Mouse (Mus musculus) embryonic facial prominence, embryonic 11.5 days (tissue): Measurements from ENCODE around the gene Dusp23. TPM values are rescaled to one million over a fixed set of nuclear protein-coding genes. Genes with fewer than 3 reads are reported as not detected.

ENCODE experiments used
- ATAC-seq: fragments of 200-750 bp; cut with Nextera tagmentation; replicated peaks from 2 replicates; pipeline ENCODE4 v1.8.0; 2017; ENCODE audit warnings: low read depth; ENCODE audit not compliant: insufficient number of reproducible peaks, low FRiP score, low TSS enrichment
- DNase-seq: peaks from one replicate; pipeline ENCODE4 v3.0.0-alpha.2; 2015; ENCODE audit warnings: low spot score
- H3K27ac ChIP-seq: fragments of 300-500 bp; sonication (generic); replicated peaks from 2 replicates; pipeline ENCODE4 v1.5.1; 2014; ENCODE audit warnings: mild to moderate bottlenecking, low read depth, low read length, control low read depth
- H3K27me3 ChIP-seq: fragments of 300-500 bp; sonication (generic); 2 replicates; pipeline ENCODE4 v1.6.1; 2014; ENCODE audit warnings: mild to moderate bottlenecking, low read length, moderate library complexity, mixed read lengths; ENCODE audit not compliant: control insufficient read depth, insufficient read depth
- H3K36me3 ChIP-seq: fragments of 300-500 bp; sonication (generic); replicated peaks from 2 replicates; pipeline ENCODE4 v1.6.1; 2014; ENCODE audit warnings: low read depth, mild to moderate bottlenecking, low read length, moderate library complexity, mixed read lengths; ENCODE audit not compliant: control insufficient read depth, insufficient read depth
- H3K4me1 ChIP-seq: fragments of 300-500 bp; sonication (generic); 2 replicates; pipeline ENCODE4 v1.6.1; 2014; ENCODE audit warnings: low read length, mixed read lengths; ENCODE audit not compliant: control insufficient read depth, insufficient read depth
- H3K4me2 ChIP-seq: fragments of 300-500 bp; sonication (generic); 2 replicates; pipeline ENCODE4 v1.6.1; 2014; ENCODE audit warnings: low read depth, mild to moderate bottlenecking, control low read depth, low read length, moderate library complexity
- H3K4me3 ChIP-seq: fragments of 300-500 bp; sonication (generic); 2 replicates; pipeline ENCODE4 v1.5.1; 2014; ENCODE audit warnings: low read depth, low read length, control low read depth
- H3K9ac ChIP-seq: fragments of 300-500 bp; sonication (generic); replicated peaks from 2 replicates; pipeline ENCODE4 v1.6.1; 2014; ENCODE audit warnings: mild to moderate bottlenecking, control low read depth, low read length
- H3K9me3 ChIP-seq: fragments of 300-500 bp; sonication (generic); replicated peaks from 2 replicates; pipeline ENCODE4 v1.6.1; 2016; ENCODE audit warnings: mild to moderate bottlenecking, low read length, inconsistent platforms, mixed read lengths; ENCODE audit not compliant: control insufficient read depth
- WGBS: fragments of 180-500 bp; shearing (Covaris S2); extraction: QIAGEN DNeasy Blood & Tissue Kit; methylation state at CpG from one replicate; pipeline ENCODE4 v1.1.7; 2014; 5-methylcytosine and 5-hydroxymethylcytosine counted together
- polyA plus RNA-seq: library from polyadenylated mRNA; unstranded; fragments of >200 nt; fragmentation: Nextera tagmentation; extraction: Ambion mirVana; gene quantifications from 2 replicates; pipeline ENCODE4 v1.2.1, GENCODE M21; 2014

The Dusp23 gene
- polyA plus RNA-seq, 1 experiment from 2014 or later, result 9.7 TPM

DNA sequence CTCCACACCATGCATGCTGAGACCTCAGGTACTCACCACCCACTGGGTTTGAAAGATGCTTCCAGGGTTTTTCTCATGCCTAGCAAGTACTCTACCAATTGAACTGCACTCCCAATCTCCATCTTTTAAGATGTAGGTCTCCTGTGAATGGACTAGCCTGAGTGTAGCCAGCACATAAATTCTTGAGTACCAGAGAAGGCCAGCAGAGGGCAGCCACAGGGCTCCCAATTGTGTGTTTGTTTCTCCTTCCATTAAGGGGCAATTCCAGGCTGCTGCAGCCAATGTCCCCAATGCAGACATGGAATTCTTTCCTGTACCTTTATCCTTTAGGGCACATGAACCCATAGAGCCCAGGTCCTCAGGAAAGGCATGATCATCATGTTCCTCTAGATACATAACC, 38.3 kb downstream of the Dusp23 start:
- H3K9ac ChIP-seq, result no peak overlapping the region
- H3K4me3 ChIP-seq, result no peak overlapping the region
- H3K36me3 ChIP-seq, result no peaks in the 10 kb centered on the region
- peak; percentile 75 for DNase-seq
- no peaks in the 10 kb centered on the region for H3K4me1 ChIP-seq
- ATAC-seq, result no peak
- H3K9me3 ChIP-seq, result no peaks in the 10 kb centered on the region
- H3K27ac ChIP-seq, result no peak overlapping the region
- no peaks in the 10 kb centered on the region for H3K27me3 ChIP-seq
- no peak overlapping the region for H3K4me2 ChIP-seq

- Histone ChIP-seq H3K27ac (no peak overlapping the region), H3K36me3 (no peaks in the 10 kb centered on the region), H3K4me3 (no peak overlapping the region), H3K4me1 (no peaks in the 10 kb centered on the region), H3K4me2 (no peak overlapping the region), H3K27me3 (no peaks in the 10 kb centered on the region), H3K9me3 (no peaks in the 10 kb centered on the region), H3K9ac (no peak overlapping the region)
- DNase-seq (no peak), ATAC-seq (no peak)
- WGBS, result 90% methylated on average over 2 of the region's 2 CpGs
These were observed 38.8 kb downstream of the Dusp23 start for GRCm38 (mm10) chr1:172593956-172594355.

DNA sequence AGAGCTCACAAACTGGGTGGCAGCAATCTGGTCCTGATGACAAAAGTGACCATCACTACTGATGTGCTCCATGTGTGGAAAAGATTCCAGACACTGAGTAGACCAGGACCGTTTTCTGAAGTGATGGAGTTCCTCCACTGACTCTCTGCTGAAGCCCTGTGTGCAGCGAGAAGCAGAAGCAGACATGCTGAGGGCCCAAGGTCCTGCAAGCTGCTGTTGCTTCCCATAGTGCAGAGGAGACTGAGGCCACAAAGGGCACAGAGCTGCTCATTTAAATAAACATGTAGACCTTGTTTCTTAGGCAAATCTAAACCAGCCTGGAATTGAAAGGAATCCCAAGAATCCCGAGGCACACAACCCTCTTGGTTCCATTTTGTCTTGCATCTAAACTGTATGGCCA, 39.4 kb downstream of the Dusp23 start:
- no peaks in the 10 kb centered on the region for H3K9me3 ChIP-seq
- H3K4me1 ChIP-seq, result no peaks in the 10 kb centered on the region
- no peak overlapping the region for H3K27ac ChIP-seq
- no peaks in the 10 kb centered on the region for H3K27me3 ChIP-seq
- no peak overlapping the region for H3K9ac ChIP-seq
- H3K36me3 ChIP-seq, result no peaks in the 10 kb centered on the region
- DNase-seq, result no peak
- no peak overlapping the region for H3K4me2 ChIP-seq
- 62% methylated on average over 3 of the region's 3 CpGs for WGBS
- ATAC-seq, result no peak
- no peak overlapping the region for H3K4me3 ChIP-seq

DNA sequence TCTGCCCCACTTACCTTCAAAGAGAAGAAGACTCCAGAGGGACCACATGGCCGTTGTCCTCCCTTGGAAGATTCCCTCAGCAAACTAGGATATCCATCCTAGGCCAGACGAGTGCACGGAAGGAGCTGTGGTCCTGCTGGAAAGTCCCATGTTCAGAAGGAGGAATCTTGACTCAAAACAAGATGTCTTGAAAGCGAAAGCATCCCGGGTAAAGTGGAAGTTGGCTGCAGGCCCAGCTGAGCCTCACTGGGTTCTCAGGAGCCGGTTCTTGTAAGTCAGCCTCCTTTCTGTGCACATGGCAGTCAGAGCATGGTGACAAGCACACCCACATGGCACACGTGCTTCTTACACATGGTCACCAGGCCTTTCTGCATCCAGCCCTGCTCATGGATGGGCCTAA, 42.4 kb downstream of the Dusp23 start, which contains the start of gene Slamf8:
Gene Slamf8, minus strand, starts transcription at position 184 of the 400 bp plus-strand sequence.
- no peak for DNase-seq
- H3K9me3 ChIP-seq, result no peaks in the 10 kb centered on the region
- no peak within 1 kb of the TSS for H3K4me2 ChIP-seq
- H3K4me3 ChIP-seq, result no peak within 1 kb of the TSS
- WGBS, result 87% methylated on average over 7 of the region's 7 CpGs
- H3K4me1 ChIP-seq, result no peaks in the 10 kb centered on the region
- H3K36me3 ChIP-seq, result no peaks in the 10 kb centered on the region
- no peak within 1 kb of the TSS for H3K9ac ChIP-seq
- no peak for ATAC-seq
- H3K27me3 ChIP-seq, result no peaks in the 10 kb centered on the region
- H3K27ac ChIP-seq, result no peak within 1 kb of the TSS

DNA sequence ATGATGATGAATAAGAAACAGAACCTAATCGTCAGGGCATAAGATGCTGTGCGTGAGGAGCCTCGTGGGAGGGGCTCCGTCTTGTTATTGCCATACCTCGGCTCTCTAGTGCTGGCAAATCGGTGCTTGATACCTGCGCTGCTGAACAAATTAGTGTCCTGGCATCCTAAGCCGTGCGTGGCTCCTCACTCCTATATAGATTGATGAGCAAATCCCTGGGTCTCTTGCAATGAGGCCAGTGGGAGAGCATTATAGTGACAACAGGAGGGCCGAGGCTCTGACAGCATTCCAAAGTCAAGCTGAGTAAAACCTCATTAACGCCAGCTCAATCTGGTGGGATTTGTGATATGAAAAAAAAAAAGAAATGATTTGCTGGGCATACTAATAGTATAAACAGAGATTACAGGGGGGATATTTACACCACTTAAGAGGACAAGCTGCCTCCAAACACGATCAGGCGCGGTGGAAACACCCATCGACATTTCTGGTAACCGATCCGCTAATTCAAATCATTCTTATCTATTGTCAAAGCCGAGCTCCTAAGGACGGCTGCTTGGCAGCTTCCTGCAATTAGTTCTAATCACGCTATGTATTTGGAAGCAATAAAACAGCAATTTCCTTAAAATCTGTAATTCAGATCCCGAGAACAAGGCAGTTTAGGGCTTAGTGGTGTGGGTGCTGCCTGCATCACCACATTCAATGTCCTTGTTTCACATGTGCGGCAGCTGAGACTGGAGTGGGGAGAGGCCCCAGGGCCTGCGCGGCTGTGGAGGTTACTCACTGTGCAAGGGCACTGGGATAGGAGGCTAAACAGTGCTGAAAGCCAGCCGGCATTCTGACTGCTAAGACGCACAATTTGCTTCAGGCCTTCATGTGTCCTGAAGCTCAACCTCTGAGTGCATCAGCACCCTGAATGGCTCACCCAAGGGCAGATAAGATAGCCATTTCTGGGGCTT, 46.9 kb downstream of the Dusp23 start:
- ATAC-seq, result peak; percentile 56; the same call in 1 of the 2 replicates

DNA sequence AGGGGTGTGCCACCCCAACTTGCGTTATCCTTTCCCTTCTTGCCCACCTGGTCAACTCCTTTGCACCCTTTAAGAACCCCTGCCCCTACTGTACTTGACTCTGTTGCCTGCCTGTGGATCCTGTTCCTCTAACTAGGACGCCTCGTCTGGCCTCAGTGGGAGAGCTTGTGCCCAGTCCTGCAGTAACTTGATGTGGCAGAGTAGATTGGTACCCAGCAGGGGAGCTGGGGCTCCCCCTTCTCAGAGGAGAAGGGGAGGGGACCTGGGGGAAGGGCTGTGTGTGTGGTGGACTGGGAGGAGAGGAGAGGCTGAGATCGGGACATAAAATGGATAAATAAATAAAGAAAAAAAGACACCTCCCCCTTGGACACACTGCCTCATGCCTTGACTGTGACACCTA, 47.7 kb downstream of the Dusp23 start:
- no peak overlapping the region for H3K4me2 ChIP-seq
- no peaks in the 10 kb centered on the region for H3K9me3 ChIP-seq
- no peak overlapping the region for H3K4me3 ChIP-seq
- DNase-seq (no peak), ATAC-seq (no peak)
- 47% methylated on average over 4 of the region's 4 CpGs for WGBS
- no peak overlapping the region for H3K27ac ChIP-seq
- no peak overlapping the region for H3K9ac ChIP-seq
- H3K36me3 ChIP-seq, result no peaks in the 10 kb centered on the region
- H3K27me3 ChIP-seq, result no peaks in the 10 kb centered on the region; the same call in 1 of the 2 replicates
- H3K4me1 ChIP-seq, result no peaks in the 10 kb centered on the region

More for the DNA sequence above, 46.9 kb downstream of the Dusp23 start:
- H3K4me1 ChIP-seq, result no peaks in the 10 kb centered on the region
- peak; percentile 36 for DNase-seq
- H3K4me2 ChIP-seq, result no peak overlapping the region
- H3K27me3 ChIP-seq, result no peaks in the 10 kb centered on the region; the same call in 1 of the 2 replicates
- H3K4me3 ChIP-seq, result no peak overlapping the region
- H3K27ac ChIP-seq, result no peak overlapping the region
- H3K9me3 ChIP-seq, result no peaks in the 10 kb centered on the region
- 25% methylated on average over 26 of the region's 26 CpGs for WGBS
- H3K9ac ChIP-seq, result no peak overlapping the region
- no peaks in the 10 kb centered on the region for H3K36me3 ChIP-seq

DNA sequence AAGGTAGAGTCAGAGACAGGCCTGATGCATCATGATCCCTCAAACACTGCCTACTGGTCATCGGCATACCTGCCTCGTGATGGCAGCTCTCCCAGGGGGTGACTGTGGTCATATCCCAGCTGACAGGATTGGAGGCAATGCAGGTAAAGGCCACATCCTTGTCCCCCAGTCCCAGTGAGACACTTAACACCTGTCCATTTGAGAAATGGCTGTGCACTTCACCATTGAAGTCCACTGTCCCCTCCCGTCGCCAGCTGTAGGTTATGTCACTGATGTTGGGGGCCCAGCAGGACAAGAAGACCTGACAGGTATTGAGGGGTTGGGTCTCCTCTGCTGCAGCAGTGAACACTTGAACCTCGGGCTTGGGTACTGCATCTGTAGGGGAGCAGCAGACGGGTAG, 48.5 kb downstream of the Dusp23 start:
- ATAC-seq (no peak), DNase-seq (no peak)
- H3K9ac ChIP-seq, result no peak overlapping the region
- no peaks in the 10 kb centered on the region; the same call in 1 of the 2 replicates for H3K27me3 ChIP-seq
- no peaks in the 10 kb centered on the region for H3K4me1 ChIP-seq
- H3K27ac ChIP-seq, result no peak overlapping the region
- H3K9me3 ChIP-seq, result no peaks in the 10 kb centered on the region
- no peaks in the 10 kb centered on the region for H3K36me3 ChIP-seq
- H3K4me3 ChIP-seq, result no peak overlapping the region
- H3K4me2 ChIP-seq, result no peak overlapping the region
- 91% methylated on average over 6 of the region's 6 CpGs for WGBS

DNA sequence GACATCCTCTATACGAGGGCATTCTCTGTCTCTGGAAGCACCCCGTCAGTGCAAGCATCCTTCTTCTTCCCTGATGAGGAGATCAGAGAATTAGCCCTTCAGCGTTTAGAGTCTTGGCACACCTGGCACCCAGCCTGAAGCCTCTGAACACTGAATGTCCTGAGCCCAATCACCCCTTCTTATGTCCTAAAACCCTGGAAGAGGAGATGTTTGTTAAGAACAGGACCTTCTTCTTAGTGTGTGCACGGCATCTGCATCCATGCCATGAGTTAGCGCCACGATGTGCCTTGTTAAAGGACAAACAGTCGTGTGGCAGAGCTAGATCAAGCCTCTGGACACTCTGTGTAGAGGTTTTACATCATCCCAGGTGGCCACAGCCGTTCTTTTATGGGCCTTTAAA, 50.3 kb downstream of the Dusp23 start:
- Histone ChIP-seq H3K36me3 (no peaks in the 10 kb centered on the region), H3K27me3 (no peaks in the 10 kb centered on the region; the same call in 1 of the 2 replicates), H3K4me2 (no peak overlapping the region), H3K9ac (no peak overlapping the region), H3K9me3 (no peaks in the 10 kb centered on the region), H3K4me1 (no peaks in the 10 kb centered on the region), H3K4me3 (no peak overlapping the region), H3K27ac (no peak overlapping the region)
- DNase-seq, result no peak
- no peak for ATAC-seq
- 85% methylated on average over 8 of the region's 8 CpGs for WGBS
